Mouse (Mus musculus) layer of hippocampus, adult 9-11 months (tissue): ENCODE measurements around the gene Stard10.

ENCODE experiments used
- DNase-seq: peaks from one replicate; pipeline ENCODE4 v3.0.0; 2022

Gene Stard10

GRCm38 (mm10) chr7:101317014-101317413, at the start of gene Stard10:
Gene Stard10, plus strand, starts transcription at chr7:101317086.
- no peak for DNase-seq

- peak; percentile 51 for DNase-seq
Measured at GRCm38 (mm10) chr7:101267457-101268259, 49.2 kb upstream of the Stard10 start.

GRCm38 (mm10) chr7:101271602-101272001, 45.3 kb upstream of the Stard10 start:
- DNase-seq, result no peak

- no peak for DNase-seq
Measured at GRCm38 (mm10) chr7:101272466-101273160, 44.3 kb upstream of the Stard10 start.

GRCm38 (mm10) chr7:101282721-101283120, 34.2 kb upstream of the Stard10 start:
- no peak for DNase-seq

- DNase-seq, result no peak
Measured at GRCm38 (mm10) chr7:101284504-101284903, 32.4 kb upstream of the Stard10 start.

GRCm38 (mm10) chr7:101286891-101287290, 30.0 kb upstream of the Stard10 start:
- DNase-seq, result no peak

GRCm38 (mm10) chr7:101287820-101288219, 29.1 kb upstream of the Stard10 start:
- no peak for DNase-seq

GRCm38 (mm10) chr7:101288436-101288835, 28.4 kb upstream of the Stard10 start:
- no peak for DNase-seq

- no peak for DNase-seq
Measured at GRCm38 (mm10) chr7:101290401-101290800, 26.5 kb upstream of the Stard10 start.

GRCm38 (mm10) chr7:101291211-101291610, 25.7 kb upstream of the Stard10 start:
- DNase-seq, result no peak

- DNase-seq, result no peak
Measured at GRCm38 (mm10) chr7:101291641-101292040, 25.2 kb upstream of the Stard10 start.

- DNase-seq, result no peak
Measured at GRCm38 (mm10) chr7:101292086-101292485, 24.8 kb upstream of the Stard10 start.

- DNase-seq, result no peak
Measured at GRCm38 (mm10) chr7:101292696-101293095, 24.2 kb upstream of the Stard10 start.

- no peak for DNase-seq
Measured at GRCm38 (mm10) chr7:101293138-101293537, 23.7 kb upstream of the Stard10 start.

- no peak for DNase-seq
Measured at GRCm38 (mm10) chr7:101293611-101294010, 23.3 kb upstream of the Stard10 start.

GRCm38 (mm10) chr7:101295438-101295837, 21.4 kb upstream of the Stard10 start:
- no peak for DNase-seq

- peak; percentile 90 for DNase-seq
Measured at GRCm38 (mm10) chr7:101296252-101297022, 20.4 kb upstream of the Stard10 start.

- no peak for DNase-seq
Measured at GRCm38 (mm10) chr7:101297023-101297405, 19.9 kb upstream of the Stard10 start.

- DNase-seq, result no peak
Measured at GRCm38 (mm10) chr7:101298375-101298774, 18.5 kb upstream of the Stard10 start.

- DNase-seq, result no peak
Measured at GRCm38 (mm10) chr7:101301361-101301880, 15.5 kb upstream of the Stard10 start.

GRCm38 (mm10) chr7:101301881-101302456, 14.9 kb upstream of the Stard10 start, which contains the start of gene Atg16l2:
Gene Atg16l2, minus strand, starts transcription at chr7:101302251.
- DNase-seq, result peak; percentile 90

GRCm38 (mm10) chr7:101302691-101303090, 14.2 kb upstream of the Stard10 start:
- no peak for DNase-seq
